Mouse (Mus musculus) lung, adult 18-20 months (tissue): ENCODE measurements around the gene Areg.

Experiments used
- DNase-seq, 2 experiments: peaks; one replicate each; pipeline ENCODE4 v3.0.0; 2022; ENCODE audit warnings: mixed read lengths in 2 of 2

Areg gene

DNA sequence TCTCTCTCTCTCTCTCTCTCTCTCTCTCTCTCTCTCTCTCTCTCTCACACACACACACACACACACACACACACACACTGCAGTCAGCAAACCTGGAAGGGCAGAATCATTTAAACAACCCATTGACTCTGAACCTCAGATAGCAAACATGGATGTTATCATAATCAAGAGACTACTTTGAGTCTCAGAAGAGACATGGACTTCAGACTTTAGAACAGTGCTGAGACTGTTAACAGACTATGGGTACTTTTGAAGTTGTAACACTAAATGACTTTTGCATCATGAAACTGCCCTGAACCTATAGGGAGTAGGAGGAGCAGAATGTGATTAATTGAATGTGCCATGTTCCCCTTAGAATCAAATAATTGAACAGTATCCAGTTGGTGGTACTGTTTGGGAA is 37.0 kb downstream of the Areg start:
- DNase-seq = no peak

DNA sequence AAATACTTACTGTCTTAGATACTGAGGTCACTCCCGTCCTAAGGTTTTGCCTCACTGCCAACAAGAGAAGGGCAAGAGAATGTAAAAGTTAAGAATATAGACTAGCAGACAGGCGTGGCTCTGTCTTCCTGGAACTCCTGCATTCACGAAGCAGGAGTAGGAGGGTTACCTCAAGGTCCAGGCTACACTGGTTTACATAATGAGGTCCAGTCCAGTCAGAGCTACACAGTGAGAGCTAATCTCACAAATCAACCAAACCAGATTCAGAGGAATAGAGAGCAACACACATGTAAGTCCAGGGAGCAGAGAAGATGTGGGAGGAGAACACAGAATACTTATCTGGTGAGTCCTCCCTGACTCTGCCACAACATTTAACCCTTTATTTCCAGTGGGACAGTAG is 55.2 kb downstream of the Areg start:
- DNase-seq = no peak
